Mouse (Mus musculus) c-Kit-positive CD71-positive TER-119-negative erythroid progenitor cells, embryonic 14.5 days (primary cell): Measurements from ENCODE around the gene Smim14.

Experiments used
- DNase-seq: peaks from one replicate; pipeline ENCODE4 v3.0.0-alpha.2; 2013; ENCODE audit warnings: low read depth

Smim14 gene

DNA sequence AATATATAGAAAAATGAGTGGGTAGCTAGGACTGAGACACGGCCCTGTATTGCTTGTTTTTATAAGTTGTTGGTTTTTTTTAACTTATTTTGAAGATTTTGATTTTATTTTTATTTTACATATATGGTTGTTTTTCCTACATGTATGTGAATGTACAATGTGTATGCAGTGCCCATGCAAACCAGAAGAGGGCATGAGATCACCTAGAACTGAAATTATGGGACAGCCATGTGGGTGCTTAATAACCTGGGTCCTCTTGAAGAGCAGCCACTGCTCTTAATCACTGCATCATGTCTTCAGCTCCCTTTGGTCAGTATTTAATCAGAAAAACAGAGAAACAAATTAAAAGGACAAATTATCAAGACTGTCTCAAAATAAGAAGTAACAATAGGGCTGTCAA lies 15.2 kb downstream of the Smim14 start:
- no peak for DNase-seq

DNA sequence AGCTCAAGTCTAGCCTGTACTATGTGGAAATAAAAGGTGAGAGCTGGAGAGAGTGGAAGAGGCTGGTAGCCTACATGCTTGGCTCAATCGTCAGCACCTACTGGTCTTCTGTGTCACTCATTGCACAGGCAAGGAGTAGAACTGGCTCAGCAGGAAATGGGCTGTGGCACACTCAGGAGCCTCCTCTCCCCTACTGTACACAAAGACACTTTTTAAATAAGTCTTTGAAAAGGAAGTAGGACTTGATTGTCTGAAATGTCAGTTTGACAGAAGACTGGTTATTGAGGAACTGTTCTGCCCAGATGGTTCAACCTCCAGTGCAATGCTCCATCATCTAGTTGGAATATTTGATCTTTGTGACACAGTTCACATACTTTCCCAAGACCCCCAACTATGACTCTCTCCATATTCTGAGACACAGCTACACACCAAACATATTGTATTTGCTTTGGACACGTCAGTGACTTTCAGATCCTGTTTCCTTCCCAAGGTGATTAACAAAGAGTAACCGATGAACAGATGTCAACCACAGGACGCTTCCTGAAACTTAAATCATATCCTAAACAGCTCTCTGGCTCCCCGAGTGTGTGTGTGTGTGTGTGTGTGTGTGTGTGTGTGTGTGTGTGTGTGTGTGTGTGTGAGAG lies 22.2 kb downstream of the Smim14 start:
- DNase-seq: no peak

DNA sequence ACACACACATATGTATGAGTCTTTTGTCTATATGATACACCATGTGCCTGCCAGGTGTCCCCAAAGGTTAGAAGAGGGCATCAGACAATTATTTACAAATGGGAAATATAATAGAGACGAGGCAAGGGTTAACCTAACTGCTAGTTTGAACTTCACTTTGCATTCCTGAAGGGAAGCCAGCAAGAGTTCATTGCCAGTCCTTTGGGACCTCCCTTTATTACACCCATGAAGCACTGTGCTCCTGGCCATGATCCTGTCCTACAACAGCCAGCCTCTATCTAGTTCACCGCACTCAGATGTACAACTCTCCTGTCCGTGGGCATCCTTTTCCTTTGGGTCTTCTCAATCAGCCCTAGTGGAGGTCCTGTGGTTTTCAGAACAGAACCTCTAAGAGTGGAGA lies 23.5 kb downstream of the Smim14 start:
- DNase-seq: no peak

DNA sequence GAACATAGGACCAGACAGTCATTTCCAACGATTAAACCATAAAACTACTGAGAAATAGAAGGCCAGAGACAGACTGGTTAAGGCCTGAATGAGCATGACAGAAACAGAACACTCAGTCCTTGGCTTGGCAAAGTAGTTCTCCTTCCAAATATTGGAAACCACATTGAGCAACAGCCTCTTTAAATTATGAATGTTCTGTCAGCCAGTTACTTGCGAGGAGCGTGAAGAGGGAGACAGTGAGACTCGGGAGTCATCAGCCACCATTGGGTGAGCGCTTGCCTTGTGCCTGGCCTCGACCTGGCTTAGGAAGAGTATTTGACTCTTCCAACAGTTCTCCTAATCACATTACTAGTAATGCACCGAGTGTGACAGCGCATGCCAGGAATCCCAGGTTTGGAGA lies 28.6 kb downstream of the Smim14 start:
- DNase-seq: no peak

DNA sequence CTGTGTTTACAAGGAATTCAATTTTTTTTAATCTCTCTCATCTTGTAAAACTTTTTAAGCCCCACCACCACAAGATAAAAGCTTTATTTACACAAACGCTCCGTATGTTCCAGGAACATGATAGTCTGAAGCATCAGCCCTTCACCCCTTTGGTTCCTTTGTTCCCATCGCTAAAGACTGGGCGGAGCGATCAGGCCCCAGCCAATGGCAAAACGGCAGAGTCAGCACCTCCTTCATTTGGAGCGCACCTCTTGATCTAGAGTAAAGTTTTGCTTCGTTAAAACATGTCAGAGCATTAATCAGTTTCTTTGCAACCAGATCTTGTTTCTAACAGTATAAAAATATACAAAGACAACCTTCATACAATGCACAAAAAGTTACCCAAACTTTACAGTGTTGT lies 31.2 kb downstream of the Smim14 start:
- DNase-seq: peak; percentile 57

DNA sequence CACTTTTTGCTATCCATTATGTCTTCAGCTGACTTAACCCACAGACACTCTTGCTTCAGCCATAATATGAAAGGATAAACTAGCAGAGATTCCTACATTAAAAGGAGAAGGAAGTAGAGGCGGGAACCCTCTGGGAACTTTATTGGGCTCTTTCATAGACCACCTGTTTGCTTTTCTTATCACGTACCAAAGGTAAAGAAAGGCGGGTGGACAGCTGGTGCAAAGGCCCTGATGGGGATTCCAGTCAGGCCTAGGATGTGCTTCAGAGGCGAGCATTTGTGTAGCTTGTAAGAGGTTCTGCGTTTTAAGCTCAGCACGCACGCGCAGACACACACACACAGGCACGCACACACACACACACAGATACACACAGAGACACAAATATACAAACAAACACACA lies 35.6 kb downstream of the Smim14 start:
- no peak for DNase-seq

DNA sequence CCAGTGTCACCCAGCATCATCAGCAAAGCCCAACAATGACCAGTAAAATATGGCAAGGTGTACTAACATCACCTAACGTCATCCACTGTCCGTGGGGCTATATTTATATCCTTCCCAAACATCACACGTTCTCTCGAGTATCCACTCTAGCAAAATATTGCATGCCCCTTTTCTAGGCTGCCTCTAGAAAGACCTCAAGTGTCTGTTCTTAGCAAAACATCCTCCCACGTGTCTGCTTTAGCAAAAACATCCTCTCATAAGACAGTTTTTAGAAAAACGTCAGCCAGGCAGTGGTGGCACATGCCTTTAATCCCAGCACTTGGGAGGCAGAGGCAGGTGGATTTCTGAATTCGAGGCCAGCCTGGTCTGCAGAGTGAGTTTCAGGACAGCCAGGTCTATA lies 36.8 kb downstream of the Smim14 start:
- no peak for DNase-seq

DNA sequence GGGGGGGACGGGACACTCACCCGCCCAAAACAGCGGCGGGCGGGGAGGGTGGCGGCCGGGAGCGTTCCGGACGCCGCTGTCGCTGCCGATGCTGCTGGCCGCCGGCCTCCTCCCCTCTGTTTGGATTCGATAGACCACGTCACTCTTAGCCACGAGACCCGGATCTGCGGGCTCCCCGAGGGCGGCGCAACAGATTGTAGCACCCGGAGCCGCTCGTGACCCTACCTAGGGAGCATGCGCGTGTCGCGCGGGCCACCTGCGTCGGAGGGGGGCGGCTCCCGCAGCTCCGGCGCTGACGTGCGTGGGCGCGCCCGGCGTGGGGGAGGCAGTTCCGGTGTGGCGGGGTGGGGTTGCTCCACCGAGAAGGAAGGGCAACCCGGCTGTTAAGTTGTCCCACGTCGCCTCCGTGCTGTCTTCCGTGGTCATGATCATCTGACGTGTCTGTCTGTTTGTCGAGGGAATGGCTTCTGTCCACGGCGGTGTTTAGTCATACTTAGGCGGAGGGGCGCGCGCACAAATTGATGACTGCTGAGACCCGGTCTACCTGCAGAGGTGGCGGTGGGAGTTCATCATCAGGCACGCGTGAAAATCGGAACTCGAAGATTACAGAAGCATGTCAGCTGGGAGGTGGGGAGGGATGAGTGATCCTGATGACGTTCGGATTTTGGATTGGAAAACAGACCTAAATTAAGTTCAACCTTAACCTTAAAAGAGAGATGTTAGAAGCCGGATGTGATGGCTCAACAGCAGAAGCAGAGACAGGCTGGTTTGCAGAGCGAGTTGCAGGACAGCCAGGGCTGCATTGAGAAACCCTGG lies 44.1 kb downstream of the Smim14 start, which contains the start of gene Gm43552:
TSS of gene Gm43552 (minus strand) at position 118 of the 816 bp plus-strand sequence.
- peak; percentile 84 for DNase-seq

DNA sequence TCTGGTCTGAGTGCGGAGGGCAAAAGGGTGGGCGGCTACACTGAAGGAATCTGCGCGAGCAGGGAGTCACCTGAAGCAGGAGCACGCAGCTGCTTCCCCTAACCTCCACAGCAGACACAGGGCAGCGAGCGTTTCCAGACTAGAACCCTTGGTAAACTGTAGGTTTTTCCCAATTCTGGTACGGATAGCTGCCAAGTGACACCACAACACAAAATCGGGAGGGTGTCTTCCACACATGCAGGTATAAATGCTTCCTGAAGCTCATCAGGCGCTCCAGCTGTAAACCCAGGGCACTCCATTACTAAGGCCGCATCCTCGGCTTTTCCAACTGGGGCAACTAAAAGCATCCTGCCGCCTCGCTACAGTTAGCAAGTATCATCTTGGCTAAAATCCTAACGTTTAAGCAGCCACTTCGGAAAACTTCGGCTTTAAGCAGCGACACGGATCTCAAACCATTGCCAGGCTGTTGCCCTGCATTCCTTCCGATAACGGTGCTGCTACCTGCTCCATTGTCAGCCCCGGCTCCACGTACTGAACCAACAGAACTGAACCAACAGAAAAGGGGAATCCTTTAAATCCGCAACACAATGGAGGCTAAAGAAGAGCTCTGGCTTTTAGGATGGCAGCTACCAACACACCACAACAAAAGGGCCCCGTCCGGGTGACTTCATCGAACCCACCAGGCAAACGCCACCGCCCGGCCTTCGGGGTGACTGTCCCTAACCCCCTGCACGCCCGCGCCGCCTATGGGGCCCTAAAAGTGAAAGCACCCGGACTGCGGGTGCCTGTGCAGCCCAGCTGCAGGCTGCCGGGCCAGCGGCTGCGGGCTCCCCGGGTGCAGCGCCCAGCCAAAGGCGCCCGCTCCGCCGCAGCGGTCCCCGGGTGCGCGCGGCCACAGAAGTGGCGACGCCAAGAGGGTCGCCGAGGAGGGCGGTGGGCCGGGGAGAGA lies 44.9 kb downstream of the Smim14 start:
- peak; percentile 60 for DNase-seq

DNA sequence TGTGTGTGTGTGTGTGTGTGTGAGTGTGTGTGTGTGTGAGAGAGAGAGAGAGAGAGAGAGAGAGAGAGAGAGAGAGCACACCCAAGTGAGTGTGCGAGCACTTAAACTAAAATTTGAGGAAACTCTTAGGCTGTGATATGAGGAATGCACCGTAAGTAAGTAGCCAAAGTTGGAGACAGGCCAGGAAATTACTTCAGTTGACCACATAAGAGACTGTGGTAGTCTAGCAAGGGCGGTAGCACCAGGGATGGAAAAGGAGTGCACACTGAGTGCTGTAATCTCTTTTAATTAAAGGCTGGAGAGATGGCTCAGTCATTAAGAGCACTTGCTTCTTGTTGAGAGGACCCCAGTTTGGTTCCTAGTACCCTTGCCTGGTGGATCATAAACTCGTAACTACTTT lies 47.2 kb downstream of the Smim14 start:
- DNase-seq: no peak

DNA sequence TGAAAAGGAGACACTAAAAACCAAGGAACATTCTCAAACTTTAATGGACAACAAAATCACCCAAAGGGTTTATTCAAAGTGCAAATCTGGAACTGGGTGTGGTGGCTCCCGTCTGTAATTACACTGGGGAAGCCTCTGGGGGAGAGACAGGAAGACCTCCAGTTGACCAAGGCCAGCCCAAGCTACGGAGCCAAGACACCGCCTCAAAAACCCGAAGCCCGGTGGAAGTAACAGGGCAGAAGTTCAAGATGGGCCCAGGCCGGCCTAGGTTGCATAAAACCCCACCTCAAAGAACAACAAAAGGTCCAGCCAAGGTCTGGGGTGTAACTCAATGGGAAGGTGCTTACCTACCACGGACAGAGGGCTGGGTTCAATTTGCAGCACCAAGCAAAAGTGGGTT lies 48.3 kb downstream of the Smim14 start:
- no peak for DNase-seq

DNA sequence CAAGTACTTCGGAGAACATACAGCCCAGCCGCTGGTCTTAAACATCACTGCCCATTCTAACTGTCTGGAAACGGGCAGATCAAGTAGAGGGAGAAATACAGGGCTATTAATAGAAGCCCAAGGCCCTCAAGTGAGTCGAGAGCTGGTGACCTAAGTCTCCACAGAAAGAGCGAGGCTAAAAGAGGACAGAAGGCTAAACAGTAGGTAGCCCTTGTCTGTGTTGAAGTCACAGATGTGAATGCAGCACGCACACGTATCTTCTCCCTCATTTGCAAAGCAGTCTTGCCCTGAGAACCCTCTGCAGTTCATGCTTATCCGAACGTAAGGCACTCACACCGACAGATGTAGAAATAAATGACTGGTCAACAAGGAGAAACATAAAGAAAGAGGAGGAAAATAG lies 49.6 kb downstream of the Smim14 start:
- no peak for DNase-seq

DNA sequence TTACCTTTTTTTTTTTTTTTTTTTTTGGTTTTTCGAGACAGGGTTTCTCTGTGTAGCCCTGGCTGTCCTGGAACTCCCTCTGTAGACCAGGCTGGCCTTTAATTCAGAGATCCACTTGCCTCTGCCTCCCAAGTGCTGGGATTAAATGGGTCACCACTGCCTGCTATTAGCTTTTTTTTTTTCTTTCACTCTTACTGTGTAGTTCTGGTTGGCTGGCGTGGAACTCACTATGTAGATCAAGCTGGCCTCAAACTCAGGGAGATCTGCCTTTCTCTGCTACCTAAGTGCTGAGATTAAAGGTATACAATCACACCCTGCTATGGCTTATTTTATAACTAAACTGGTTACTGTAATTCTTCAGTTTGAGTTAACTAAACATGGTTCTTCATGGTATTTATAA lies 50.5 kb downstream of the Smim14 start:
- DNase-seq: no peak

DNA sequence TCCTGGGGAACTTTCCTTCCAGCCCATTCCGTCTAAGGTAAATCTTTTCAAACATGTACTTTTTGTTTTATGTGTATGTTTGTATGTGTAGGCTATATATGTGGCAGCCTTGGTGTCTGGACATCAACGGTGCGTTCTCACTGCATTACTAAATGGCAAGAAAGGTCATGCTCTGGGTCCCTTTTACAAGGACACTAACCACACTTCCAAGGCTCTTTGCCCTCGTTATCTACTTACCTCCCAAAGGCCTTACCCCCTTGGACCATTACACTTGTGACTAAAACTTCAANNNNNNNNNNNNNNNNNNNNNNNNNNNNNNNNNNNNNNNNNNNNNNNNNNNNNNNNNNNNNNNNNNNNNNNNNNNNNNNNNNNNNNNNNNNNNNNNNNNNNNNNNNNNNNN lies 54.0 kb downstream of the Smim14 start:
- no peak for DNase-seq

DNA sequence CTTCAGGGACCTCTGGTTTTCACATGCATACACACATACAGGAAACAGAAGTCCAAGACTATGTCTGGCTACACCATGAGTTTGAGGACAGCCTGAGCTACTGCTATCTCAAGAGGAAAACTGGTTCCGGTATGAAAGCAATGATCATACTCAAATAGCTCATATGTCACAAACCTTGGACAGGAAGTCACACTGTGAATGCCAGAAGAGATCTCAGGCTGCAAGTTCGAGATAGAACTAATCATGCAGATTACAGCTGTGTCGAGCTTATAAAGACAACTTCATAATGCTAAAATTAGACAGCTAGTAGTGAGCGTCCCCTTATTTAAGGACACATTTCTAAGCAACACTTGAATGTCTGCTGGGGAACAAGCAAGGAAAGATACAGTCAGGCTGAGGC lies 56.5 kb downstream of the Smim14 start:
- peak; percentile 47 for DNase-seq

DNA sequence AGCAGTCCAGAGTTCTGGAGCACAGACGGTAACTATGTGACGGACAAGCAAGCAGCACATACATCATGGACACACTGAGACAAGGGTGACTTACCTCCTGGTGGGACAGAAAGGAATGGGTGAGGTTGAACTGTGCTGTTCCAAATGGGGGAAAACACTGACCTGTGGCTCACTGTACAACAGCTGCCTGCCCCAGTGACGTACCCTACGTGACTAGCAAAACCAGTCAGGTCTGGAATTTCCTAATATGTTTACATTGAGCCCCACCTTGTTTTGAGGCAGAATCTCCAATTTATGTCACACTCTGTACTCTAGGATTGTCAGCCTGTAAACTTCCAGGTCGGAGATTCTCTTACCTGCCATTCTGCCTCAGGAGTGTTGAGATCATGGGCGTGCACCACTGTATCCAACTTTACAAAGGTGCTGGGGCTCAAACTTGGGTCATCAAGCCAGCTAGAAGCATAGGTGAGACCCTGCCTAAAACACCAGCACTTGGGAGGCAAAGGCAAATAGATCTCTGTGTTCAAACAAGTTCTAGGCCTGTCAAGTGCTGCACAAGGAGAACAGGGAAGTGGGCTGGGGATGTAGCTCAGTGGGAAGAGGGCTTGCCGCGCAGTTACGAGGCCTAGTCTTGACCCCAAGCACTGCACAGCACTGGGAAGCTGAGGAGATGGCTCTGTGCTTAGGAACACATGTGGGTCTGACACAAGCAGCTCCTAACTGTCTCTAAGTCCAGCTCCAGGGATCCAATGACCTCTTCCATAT lies 57.1 kb downstream of the Smim14 start:
- DNase-seq: no peak

DNA sequence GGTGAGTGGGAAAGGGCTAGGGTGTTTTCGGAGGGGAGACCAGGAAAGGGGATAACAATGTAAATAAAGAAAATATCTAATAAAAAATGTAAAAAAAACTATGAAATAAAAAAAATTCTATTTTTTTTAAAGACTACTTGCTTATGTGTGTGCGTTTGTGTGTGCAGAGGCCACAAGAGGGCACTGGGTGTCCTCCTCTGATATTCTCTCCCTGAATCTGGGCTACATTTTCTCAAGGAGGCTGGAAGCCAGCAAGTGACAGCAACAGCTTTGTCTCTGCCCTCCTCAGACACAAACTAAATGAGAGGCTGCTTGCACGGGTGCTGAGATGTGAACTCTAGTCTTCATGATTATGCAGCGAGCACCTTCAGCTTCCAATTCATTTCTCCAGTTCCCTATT lies 58.8 kb downstream of the Smim14 start:
- DNase-seq: no peak

DNA sequence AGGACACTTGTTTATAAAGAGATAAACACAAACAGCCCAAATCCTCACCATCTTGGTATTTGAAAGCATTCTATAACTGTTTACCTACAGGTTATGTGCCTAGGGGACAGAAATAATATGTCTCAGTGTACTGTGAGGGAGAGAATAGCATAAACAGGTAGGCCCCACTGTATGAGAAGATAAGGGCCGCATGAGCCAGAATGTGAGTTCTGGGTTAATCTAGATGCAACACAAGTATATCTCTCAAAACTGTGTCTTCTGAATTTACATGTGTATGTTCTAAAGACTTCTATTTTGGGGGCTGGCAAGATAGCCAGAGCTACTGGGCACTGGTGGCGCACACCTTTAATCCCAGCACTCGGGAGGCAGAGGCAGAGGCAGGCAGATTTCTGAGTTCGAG lies 60.2 kb downstream of the Smim14 start:
- DNase-seq: peak; percentile 55

DNA sequence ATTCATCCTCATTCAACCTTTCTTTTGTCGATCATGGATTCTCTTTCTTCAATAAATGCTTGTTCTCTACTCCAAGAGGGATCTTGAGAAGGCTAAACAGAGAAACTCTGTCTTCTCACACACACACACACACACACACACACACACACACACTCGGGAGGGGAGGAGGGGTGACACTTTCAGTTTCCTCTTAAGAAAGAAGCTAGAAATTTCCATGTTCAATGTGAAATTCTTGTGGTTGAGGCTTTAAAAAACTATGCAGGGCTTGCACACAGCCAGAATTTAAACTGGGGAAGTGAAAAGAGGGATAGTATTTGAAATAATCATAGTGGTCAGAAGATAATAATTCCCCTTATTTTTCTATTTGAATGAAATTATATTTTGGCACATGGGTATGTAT lies 61.2 kb downstream of the Smim14 start:
- no peak for DNase-seq

DNA sequence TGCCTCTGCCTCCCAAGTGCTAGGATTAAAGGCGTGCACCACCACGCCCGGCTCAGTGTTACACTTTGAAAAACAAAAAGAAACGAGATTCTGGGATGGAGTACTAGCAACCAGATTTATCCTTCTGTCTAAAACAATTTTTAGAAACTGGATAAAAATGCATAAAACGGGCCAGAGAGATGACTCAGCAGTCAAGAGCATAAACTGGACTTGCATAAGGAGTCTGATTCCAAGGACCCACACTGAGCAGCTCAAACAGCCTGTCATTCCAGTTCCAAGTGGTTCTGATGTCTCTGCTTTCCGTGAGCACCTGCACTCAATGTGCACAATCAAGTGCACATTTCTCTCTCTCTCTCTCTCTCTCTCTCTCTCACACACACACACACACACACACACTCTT lies 67.2 kb downstream of the Smim14 start:
- DNase-seq: no peak

DNA sequence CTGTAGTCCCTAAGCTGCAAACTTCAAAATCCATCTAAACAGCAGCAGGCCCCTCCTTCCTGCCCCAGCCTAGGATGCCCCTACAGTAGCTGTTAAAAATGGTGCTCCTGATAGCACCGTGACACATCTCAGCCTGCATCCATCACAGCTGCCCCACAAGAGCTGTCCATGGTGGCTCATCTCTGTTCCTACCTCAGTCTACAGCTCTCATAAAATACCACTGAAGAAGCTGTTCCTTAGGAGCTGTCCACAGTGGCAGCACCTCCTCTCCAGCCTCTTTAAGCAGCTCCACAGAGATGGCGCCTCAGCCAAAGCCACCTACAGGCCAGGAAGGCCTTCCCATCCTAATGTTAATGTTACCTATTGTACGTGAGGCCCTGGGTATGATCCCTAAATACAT lies 70.1 kb downstream of the Smim14 start:
- no peak for DNase-seq

DNA sequence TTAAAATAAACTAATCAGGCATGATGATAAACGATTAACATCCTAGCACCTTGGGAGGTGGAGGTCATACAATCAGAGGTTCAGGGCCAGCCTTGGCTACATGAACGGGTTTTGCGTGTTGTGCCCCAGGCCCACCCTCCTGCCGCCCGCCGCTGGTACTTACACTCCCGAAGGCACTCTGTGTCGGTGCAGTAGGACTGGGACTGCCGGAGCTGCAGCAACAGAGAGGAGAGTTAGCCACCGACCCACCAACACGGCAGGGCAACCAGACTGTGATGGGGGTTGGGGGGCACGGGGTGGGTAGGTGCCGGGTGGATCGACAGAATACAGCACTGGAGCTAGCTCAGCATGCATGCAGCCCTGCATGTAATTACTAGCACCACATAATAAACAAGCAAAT lies 76.6 kb downstream of the Smim14 start:
- no peak for DNase-seq
